Mouse (Mus musculus) c-Kit-negative CD71-positive TER-119-positive erythroid progenitor cells, embryonic 14.5 days (primary cell): Measurements from ENCODE around the gene Gspt1.
A peak's percentile ranks its signal among the peaks of the same experiment; 100 is the strongest.
"Not testable (repeated sequence)": the region's sequence is repeated elsewhere in the genome, so short reads cannot be mapped to it uniquely, and the experiment has no call there.

Source experiments
- DNase-seq: peaks from one replicate; pipeline ENCODE4 v3.0.0-alpha.2; 2013; ENCODE audit warnings: low read depth, low spot score

Gene Gspt1

DNA sequence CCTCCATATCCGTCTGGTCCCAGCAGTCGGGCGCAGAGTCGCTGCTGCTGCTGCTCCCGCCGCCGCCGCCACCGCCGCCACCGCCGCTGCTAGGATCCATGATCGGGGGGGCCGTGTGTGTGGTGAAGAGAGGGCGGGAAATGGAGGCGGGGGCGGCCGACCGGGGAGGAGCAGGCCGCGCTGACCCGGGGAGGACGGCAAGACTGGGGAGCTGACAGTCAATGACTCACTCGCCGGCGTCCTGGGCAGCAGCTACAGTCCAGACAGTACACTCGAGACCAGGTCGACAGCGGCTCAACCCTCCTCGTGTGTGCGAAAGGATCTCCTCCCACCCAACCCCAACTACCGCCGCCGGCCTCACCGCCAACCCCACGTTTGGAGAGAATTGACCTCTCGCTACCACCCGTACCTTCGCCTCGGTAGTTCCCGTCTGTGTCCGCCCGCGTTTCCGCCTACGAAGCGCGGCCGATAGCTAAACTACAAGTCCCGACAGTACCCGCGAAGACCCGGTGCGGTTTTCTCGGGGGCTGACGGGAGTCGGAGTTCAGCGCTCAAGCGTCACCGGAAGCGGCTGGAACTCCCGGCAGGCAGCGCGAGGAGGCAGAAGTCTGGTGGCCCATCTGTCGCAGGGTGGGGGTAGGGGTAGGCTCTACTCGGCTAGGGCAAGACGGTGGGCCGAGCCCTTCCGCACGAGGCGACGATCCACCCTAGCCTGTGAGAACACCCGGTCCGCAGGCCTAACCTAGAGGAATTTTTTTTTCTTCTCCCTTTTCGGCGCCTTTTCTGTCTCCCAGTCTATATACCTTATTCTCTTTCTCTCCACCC is at the start of gene Gspt1:
Gene Gspt1 (minus strand): TSS at position 428 of the 825 bp plus-strand sequence.
- peak; percentile 98 for DNase-seq

DNA sequence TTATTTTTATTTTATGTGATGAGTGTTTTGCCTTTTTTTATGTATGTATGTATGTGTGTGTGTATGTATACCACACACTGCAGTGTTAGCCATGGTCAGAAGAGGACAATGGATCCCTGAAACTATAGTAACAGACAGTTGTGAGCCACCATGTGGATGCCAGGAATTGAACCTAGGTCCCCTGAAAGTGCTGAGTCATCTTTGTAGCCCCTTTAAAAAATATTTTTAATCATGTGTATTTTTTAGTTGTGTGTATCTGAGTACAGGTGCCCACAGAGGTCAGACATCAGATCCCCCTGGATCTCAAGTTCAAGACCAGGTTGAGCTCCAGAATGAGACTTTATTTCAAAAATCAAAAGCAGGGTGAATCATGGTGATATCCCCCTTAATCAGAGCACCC is 49.6 kb upstream of the Gspt1 start:
- DNase-seq = no peak

- not testable (repeated sequence) for DNase-seq
These were observed 43.6 kb upstream of the Gspt1 start for GRCm38 (mm10) chr16:11297700-11298099.

DNA sequence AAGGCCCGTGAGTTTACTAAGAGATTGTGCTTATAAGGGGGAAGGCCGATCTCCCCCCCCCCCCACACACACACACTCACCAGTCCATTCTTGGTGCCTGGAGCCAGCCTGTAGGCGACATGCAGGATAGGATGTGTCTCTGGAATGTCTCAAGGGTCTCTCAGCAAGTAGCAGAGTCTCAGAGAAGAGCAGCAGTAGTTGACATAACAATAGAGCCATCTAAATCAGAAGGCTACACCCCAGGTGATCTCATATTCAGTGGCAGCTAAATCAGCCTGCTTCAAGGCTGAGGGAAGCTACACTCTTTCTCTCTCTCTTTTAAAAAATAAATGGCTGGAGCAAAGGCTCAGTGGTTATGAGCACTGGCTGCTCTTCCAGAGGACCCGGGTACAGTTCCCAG is 41.5 kb upstream of the Gspt1 start:
- DNase-seq = not testable (repeated sequence)

GRCm38 (mm10) chr16:11288873-11289272 is 34.7 kb upstream of the Gspt1 start:
- not testable (repeated sequence) for DNase-seq

DNA sequence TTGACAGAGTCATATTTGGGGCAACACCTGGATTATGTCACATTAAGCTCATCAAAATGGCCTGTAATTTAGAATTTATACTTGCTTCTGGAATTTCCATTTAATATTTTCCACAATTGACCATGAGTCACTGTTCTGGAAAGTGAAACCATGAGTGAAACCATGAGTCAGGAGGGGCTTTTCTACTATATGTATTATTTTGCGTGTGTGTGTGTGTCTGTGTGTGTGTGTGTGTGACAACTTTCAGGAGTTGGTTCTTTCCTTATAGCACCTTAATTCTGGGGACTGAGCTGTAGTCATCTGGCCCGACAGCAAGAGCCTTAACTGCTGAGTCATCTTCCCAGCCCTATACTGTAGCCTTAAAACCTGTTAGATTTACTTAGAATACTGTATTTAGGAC is 31.8 kb upstream of the Gspt1 start:
- DNase-seq = no peak

DNA sequence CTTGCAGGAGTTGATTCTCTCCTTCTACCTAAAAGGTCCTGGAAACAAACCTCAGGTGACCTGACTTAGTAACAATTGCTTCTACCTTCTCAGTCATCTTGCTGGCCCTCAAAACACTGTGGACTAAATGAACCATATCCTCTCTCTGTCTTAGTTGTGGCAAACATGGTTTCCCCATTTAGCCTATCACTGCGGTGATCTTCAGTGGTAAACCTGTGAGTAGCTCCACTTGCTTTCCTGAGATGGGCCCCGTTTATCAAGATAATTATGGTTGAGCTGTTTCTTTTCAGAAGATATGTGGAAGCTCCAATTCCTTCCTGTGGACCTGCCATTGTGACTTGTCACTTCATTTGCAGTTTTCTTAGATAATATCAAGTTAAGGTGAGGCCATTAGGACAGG is 30.8 kb upstream of the Gspt1 start:
- no peak for DNase-seq

DNA sequence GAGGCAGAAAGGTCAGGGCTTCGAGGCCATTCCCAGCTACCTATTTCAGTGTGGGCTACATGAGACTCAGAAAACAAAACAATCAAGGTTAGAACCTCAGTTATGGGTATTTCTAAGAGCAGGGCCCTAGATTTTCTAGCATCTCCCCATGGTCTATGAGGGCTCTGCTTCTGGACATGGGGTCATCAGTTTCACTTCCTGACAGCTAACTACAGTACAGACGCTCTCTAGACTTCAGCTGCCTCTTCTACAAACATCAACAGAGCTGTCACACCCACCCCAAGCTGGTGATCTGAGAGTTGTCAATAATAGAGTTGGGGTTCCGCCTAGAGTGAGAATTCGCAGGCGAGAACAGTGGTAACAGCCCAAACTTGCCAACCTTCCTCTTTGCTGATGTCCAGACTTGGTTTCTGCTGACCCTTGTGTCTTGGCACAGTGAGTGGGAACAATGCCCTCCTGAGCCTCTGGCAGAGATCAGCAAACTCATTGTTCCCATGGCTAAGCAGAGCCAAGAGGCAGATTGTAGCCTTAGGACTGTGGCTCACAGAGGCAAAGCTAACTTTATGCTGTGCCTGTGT is 28.6 kb upstream of the Gspt1 start:
- no peak for DNase-seq

DNA sequence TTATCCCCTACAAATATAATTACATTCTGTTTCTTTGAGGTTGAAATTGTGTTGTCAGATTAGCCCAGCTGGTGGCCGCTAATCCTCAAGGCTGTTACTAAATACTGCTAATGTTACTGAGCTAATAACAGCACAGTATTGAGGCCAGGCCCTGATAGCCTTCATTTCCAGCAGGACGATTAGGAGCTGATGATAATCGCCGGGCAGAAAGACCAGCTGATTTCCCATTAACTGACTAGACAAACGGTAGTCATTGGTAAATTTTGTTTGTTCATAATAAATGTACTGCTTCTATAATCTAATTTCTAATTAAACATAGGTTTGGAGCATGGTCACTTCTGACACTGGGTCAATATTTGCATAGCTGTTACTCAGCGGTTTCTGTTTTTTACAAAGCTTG is 24.7 kb upstream of the Gspt1 start:
- no peak for DNase-seq

DNA sequence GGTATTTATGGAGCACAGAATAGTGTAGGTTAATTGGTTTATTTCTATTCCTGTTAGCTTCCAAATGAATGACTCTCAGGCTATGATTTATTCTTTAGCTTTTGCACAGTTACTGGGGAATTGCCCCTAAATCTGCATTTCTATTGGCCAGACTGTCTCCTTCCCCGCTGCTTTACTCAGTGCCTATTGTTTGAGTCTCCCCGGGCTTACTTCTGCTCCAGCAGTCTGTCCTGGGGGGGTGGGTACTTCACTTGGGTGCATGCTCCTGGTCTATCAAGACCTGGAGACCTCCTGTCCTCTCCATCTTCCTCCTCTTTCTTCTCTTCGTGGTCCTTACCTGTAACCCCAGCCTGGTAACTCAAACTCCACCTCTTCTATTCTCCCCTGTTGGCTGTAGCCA is 22.8 kb upstream of the Gspt1 start:
- no peak for DNase-seq

DNA sequence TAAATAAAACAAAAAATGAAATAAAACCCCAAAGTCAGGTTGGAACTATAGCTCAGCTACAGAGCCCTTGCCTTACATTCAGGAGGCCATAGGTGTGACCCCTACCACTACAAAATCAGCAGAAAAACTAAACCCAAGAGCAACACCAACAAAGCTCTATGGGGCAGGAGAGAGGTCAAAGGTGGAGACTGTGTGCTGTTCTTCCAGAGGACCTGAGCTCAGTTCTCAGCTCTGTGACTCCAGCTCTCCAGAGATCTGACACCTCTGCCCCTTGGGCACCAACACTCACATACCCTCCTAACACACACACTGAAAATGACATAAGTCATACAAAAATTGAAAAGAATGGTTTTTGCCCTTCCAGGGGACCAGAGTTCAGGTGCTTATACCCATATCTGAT is 16.9 kb upstream of the Gspt1 start:
- DNase-seq = no peak

DNA sequence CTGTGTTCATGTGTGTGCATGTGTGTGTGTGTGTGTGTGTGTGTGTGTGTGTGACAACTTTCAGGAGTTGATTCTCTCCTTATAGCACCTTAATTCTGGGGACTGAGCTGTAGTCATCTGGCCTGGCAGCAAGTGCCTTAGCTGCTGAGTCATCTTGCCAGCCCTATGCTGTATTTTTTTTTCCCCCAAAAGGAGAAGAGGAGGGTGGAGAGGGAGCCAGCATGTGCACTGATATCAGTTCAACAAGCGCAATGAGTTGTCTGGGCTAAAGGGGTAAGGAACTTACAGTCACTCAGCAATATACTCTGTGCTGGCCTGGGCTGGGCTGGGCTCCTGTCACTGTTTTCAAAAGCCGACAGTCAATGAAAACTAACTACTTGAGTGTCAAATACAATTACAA is 16.5 kb upstream of the Gspt1 start:
- peak; percentile 71 for DNase-seq

DNA sequence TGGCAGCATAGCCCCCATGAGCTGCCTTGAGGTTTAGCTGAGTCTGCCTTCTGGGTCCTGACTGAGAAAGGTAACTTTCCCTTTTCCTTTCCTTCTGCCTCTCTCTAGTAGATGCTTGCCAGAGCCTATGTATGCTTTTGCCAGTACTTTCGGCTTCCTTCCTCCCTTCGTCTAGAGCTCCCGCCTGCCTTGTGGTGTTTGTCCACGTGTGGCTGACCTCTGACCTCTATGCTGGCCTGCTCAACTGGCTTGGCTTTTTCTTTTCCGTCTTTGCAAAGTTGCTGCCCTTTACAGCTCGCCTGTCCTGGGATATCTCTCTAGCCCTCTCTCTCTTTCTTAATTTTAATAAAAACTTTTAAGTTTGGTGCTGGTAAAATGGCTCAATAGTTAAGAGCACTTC is 15.7 kb upstream of the Gspt1 start:
- DNase-seq = no peak

- no peak for DNase-seq
These were observed 12.4 kb upstream of the Gspt1 start for GRCm38 (mm10) chr16:11266556-11266955.

GRCm38 (mm10) chr16:11263266-11263665 is 9.1 kb upstream of the Gspt1 start:
- DNase-seq = no peak

- no peak for DNase-seq
These were observed 619 bp upstream of the Gspt1 start for GRCm38 (mm10) chr16:11254723-11255164.

DNA sequence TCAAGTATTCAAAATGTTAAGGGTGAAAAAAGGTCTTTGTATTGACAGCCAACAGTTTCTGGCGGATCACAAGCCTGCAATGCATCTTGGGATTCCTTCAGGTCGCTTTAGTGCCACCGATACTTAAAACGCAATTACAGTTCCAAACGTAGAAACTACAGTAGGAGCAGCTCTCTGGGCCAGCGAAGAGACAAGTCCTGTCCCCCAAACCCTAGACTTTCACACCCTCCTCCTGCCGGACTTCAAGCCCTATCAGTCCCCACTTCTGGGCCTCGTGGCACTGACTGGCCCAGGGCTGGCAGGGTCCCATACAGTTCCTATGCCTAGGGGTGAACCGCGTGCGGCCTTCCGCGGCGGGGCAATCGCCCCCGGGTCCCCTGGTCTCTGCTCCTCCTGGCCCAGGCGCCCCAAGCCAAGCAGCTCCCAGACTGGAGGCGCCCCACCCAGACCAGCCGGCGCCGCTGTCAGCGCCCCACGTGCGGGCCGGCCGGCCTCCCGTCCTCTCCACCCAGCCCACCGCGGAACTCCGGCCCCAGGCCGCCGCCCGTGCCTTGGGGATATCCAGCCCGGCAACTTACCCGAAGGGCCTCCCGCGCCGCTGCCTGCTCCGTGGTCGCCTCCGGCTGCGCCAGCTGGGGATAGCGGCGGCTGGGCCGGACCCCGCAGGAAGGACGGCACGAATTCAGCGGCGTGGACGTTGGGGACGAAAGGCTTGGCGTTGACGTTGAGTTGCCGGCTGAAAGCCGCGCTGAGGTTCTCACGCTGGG is 877 bp downstream of the Gspt1 start:
- peak; percentile 46 for DNase-seq

GRCm38 (mm10) chr16:11247791-11248190 is 6.3 kb downstream of the Gspt1 start:
- no peak for DNase-seq

- no peak for DNase-seq
These were observed 8.4 kb downstream of the Gspt1 start for GRCm38 (mm10) chr16:11245767-11246166.

GRCm38 (mm10) chr16:11242401-11242800 is 11.7 kb downstream of the Gspt1 start:
- no peak for DNase-seq

- DNase-seq = no peak
These were observed 36.3 kb downstream of the Gspt1 start for GRCm38 (mm10) chr16:11217801-11218200.

- peak; percentile 17 for DNase-seq
These were observed 50.3 kb downstream of the Gspt1 start for GRCm38 (mm10) chr16:11203600-11204390.
